Mouse (Mus musculus) gastrocnemius, postnatal 25 days (tissue): ENCODE measurements around the gene Hemk1. TPM values are rescaled to one million over a fixed set of nuclear protein-coding genes. Genes with fewer than 3 reads are reported as not detected.
A peak's percentile ranks its signal among the peaks of the same experiment; 100 is the strongest.

Experiments used
- DNase-seq: peaks from one replicate; pipeline ENCODE4 v3.0.0; 2022
- total RNA-seq, 2 experiments: library from RNA; stranded (reverse); gene quantifications; 1 replicate in 1 of 2; 2 replicates in 1 of 2; pipeline ENCODE4 v1.2.3; 2021

Hemk1 gene
- total RNA-seq, 2 experiments from 2014 or later = 12.8 to 15.7 TPM

DNA sequence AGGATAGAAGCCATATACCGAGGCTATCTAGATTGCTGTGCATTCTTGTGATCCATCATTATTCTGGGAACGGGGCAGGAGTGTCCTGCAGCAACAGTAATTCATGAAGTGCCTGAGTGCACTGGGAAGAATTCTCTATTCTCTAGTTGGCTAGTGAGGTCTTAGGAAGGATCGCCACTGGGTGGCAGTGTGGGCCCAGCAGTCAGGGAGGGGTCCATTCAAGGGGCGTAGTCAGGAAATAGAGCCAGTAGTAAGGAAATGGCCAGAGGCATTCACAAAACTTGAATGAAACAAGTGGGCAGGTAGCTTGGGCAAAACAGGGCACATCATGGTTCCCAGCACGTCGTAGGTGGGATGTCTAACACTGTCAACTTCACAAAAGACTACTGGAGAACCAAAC is 43.9 kb downstream of the Hemk1 start:
- peak; percentile 61 for DNase-seq

DNA sequence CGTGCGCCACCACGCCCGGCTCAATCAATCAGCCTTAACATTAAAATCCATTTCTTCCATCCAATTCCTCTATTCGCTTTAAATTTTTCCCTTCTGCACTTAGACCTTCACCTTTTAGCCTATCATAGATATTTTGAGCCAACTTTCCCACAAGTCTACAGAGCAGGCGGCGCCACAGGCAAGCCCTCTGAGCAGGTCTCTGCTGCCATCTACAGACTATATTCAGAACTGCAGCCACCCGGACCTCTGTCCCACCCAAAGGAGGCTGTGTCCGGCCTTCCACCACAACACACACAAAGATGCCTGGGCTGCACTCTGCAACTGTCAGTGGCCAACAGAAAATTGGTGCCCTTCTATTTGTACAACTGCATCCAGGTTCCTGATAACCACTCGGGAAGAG is 47.3 kb downstream of the Hemk1 start:
- peak; percentile 65 for DNase-seq

DNA sequence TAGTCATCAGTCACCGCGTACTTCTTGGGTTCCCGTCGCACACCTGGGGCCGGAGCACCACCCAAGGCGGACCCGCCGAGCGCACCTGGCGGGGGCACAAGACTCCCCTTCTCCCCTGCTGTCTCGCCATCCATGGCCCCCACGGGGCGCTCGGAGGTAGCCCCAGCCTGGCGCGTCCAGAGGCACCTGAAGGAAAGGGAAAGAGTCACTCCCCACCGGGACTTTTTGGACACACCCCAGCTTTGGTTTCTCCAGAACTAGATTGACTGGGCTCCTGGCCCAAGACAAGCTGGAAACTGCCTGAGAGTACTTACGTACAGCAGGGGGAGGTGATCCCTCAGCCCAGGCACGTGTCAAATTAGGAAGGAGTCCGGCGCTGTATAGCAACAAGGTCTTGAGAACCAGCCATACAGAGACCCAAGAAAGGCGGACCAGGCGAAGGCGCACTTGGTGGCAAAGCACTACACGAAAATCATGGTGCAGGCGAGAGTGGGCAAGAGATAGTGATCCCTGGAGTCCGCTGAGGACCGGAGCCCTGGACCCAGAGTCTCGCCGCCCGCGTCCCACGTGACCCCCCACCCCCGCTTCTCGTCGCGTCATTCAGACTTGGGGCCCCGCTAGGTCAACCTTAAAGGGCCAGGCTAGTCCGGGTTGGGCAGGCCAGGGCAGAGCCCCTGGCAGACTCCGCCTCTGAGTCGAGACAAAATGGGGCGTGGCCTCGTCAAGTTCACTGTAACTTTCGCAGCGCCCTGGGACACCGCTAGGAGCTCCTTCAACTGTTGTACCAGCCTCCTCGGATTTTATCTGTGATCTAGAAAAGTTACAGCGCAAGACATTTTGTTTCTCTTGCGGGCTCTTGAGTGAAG is 48.7 kb downstream of the Hemk1 start, which contains the start of gene Mapkapk3:
Gene Mapkapk3 (minus strand): TSS at position 667 of the 866 bp plus-strand sequence.
- peak; percentile 89 for DNase-seq

DNA sequence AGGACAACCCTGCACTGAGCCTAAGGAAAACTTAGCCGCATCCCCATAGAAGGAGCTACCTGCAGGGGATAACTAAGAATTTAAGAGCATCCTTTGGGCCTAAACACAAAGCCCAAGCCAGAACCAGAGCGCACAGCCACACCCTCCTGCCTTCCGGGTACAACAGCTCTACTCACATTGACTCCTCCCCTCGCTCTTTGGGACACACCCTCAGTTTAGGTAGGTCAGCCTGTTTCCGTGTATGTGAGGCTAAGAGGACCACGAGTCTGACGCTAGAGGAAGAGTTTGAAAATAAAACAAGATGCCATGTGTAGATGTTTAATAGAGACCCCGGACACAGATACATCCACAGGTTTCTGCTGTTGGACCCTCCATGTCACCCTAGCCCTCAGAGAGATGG is 49.4 kb downstream of the Hemk1 start:
- no peak for DNase-seq

DNA sequence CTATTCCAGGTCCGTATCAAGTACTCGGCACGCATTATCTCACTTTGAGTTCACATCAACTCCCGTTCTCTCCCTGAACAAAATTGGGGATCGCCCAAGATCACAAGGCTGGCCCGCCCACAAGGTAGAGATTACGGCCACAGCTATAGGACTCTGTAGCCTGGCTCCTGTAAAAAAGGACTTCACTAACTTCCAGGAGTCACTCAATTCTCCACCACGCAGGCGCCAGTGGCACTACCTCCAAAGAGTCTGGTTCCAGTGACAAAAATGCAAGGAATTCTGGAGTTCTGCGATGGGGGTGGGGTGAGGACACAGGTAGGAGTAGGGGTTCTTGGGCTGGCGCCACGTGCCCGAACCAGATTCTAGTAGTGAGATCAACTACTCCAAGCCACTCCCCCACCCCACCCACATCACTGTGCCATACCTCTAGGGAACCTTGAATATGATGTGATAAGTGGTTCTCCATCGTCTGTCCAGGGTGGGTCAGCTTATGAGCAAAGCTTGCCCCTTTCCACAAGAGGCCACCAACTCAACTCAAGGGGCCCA is 50.0 kb downstream of the Hemk1 start:
- DNase-seq = no peak

DNA sequence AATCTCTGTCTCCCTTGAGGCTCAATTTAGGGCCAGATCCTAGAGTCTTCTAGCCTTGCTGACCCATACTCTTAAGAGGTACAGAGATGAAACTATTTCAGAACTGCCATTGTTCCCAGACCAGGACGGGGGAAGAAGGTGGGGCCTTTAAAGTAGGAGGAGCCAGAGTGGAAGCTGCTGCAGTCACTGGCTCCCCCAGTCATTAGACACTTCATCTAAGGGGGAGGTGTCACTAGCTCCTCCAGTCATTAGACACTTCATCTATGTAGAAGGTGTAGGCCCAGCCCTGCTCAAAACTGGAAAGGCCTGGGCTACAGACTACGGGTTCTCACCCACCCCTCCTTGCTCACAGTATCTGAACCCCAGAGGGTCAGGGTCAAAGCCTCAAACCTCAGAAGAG is 50.9 kb downstream of the Hemk1 start:
- DNase-seq = no peak

DNA sequence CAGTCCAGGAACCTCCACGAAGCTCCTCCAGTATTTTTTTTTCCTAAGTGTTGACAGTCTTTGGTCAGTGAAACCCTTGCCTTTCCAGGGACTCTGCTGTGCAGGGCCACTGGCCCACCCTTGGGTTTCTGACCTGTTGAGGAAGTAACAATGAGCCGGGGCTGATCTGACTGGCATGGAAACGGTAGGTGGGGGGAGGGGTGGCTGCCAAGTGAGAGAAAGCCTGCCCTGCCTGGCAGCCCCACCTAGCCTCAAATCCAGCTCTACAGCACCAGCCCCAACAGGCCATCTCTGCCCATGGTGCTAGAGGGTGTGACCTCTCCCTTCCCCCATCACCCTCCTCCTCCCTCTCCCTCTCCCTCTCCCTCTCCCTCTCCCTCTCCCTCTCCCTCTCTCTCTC is 53.1 kb downstream of the Hemk1 start:
- DNase-seq = no peak

DNA sequence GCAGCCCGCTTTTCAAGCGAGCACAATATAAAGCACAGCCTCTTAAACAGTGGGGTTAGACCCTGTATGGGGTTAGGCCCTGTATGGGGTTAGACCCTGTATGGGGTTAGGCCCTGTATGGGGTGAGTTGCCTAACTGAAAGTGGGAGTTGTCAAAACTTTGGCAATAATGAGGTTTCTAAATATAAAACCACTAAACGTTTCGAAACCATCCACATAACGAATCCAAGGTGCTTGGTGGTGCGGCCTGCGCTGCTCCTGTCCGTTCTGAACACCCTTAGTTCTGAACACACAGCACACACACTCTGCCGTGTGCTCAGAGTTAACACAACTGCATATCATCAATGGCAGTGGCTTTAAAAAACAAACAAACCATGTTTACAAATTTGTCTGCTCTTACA is 55.2 kb downstream of the Hemk1 start:
- DNase-seq = no peak

DNA sequence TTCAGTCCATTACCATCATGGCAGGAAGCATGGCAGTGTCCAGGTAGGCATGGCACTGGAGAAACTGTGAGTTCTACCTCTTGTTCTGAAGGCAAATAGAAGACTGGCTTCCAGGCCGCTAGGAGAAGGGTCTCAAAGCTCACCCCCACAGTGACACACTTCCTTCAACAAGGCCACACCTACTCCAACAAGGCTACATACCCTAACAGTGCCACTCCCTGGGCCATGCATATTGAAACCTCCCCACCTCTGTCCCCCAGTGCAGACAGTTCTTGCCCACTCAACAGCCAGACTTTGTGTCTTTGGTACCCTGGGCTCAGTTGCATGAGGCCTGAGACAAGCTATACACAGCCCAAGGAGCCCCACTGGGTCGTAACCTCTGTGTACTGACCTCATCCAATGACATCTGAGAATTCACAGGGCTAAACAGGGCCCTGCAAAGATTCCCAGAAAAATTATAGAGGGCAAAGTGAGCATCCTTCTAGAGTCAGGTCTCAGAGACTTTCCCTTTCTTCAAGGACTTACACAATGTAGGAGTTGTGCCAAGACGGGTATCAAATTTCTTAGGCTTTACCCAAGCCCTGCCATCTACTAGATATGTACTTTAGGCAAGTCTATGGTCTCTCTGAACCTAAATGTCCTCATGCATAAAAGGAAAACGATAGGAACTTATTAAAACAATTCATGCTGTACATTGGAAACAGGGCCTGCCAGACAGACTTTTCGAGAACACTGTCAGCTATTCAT is 56.7 kb downstream of the Hemk1 start:
- no peak for DNase-seq

DNA sequence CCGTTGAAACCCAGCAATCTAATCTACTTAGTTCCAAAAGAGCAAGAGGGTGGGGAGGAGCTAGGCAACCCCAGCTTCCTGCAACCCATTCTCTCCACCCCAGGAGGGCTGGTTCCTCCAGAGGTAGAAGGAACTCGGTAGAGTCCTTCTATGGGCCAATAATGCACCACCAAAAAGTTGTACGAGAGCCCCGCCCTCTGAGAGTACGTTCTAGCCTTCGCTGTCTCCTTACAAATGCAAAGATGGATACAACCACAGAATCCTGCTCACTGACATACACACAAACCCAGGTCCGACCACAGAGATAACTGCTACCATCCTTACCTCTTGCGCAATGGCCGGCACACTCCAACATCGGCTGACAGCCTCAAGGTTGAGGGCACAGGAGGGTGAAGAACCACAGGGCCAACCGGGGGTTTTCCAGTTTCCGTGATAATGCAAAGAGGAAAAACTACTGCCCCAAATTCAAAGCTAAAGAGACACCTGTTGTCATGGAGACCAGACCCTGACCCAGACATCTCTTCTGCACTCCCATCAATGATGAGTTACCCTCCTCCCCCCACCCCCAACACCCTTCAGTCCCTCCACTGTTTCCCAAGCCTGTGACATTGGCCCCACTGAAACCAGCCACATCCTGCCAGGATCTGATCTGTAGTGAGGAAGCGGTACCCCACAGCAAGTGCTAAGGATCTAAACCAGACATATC is 57.7 kb downstream of the Hemk1 start:
- no peak for DNase-seq

DNA sequence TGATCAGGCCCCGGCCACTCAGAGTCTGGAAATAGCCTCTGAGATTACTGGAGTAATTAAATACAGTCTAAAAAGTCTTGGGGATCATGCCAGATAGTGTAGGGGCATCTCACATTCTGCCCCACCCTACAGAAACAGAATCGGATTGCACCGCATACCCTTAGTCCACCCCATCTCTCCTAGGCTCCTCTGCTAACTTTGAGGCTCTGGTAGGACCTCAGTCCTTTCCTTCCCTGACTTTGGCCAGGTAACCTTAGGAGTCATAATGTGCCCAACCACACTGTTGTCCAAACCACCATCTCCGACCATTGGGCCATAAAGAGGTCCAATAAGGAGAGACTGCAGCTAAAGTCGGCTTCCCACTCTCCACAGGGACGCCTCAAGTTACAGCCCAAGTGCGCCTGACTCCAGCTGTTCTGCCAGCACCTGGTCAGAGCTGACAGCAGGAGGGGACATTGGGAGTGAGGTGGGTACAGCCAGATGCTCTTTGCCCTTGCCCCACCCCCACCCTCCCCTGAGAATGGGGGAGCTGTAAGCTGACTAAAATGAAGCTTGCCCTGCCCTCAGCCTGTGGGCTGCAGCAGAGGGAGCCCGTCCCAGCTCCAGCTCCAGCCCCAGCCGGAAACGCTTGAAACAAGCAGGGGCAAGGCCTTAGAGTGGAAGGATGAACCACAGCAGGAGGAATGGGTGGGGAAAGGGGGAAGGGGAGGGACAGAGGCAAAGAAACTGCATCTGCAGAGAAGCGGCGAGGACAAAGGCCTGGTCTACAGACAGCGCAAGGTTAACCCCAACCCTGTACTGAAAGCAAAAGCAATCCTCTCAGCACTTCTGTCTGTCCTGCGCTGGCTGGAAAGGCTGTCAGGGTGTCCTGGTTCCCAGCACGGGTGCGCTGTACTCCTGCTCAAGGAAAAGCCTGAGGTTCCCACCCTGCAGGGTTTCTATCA is 58.5 kb downstream of the Hemk1 start:
- peak; percentile 74 for DNase-seq

DNA sequence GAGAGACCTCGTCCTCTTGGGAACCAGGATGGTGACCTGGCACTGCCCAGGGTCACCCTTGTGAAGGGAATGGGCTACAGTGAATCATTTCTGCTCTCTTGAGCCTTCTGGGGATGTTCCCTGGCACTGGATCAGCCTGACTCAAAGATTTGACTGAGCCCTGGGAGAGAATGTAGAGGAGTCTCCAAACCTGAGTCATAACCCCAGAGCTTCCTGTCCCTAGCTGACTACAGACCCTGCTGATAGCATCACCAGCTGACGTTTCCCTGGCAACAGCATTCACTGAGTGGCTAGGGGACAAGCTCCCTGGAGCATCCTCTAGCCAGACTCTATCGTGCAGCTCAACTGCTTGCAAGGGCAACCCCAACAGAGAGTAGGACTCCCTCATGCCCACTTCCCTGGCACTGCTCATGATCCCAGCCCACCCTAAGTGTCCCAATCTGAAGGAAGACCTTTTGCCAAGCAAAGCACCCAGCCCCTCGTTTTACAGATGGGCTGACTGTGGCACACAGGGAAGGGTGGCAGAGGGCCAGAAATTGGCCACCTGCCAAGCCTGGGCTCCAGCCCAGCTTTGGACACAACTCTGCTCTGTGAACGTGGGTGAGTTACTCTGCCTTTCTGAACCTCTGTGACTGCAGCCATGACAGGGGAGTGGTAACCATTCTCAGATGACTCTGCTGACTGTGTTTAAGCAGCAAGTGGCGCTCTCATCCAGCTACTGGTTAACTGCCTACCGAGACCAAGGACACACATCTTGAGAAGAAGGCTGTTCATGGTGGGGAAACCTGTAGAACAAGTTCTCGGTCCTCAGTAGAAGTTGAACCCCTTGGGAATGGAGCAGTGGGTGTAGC is 59.4 kb downstream of the Hemk1 start:
- no peak for DNase-seq

DNA sequence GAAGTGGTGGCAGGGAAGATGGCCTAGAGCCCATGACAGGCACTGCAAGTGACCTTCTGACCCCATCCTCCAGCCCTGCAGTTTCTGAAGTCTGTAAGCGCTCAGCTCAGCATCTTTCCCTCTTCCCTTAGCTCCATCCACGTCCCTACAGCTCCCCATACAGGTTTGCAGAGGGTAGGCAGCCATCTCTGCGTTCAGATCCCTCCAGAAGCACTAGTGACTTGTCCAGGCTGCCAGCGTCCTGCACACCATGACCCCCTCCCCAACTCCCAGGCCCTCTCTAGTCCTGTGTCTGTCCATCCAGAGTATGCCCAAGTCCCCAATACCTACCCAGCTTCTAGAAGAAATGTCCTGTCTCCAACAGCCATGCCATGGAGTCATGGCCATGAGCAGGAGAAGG is 60.0 kb downstream of the Hemk1 start:
- no peak for DNase-seq

DNA sequence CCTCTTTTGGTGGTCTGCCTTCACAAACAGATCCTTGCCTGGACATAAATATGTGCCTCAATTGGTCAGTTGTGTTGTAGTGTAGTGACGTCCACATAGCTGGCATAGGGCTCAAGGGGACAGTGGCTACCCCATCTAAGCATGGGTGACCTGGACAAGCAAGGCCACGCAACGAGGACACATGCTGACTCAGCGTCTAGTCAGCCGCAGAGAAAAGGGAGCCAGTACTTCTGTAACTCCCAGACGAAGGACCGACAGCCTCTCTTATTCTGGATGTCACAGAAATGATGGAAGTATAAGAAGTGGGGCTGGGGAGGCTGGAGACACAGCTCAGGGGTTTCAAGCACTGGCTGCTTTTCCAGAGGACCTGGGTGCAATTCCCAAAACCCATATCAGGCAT is 60.5 kb downstream of the Hemk1 start:
- DNase-seq = no peak

Other genes with a start within 250 kb of the Hemk1 start
- under 1 TPM in 1 of 2 experiments, not detected in 1; 0.13 TPM for gene Dock3, start 106.4 kb downstream of the Hemk1 start, total RNA-seq
- gene Mapkapk3, start 48.5 kb downstream of the Hemk1 start, total RNA-seq = 10 to 100 TPM; 27.7 to 32.1 TPM
- 100 to 1,000 TPM in 1 of 2 experiments, 1 to 10 TPM in 1; 2.3 to 100 TPM for gene Cish, start 42.3 kb downstream of the Hemk1 start, total RNA-seq
- gene 6430571L13Rik, start 2.3 kb upstream of the Hemk1 start, total RNA-seq = 10 to 100 TPM; 34.1 to 44.0 TPM
- gene Cacna2d2, start 61.3 kb upstream of the Hemk1 start, total RNA-seq = under 1 TPM; 0.83 to 0.84 TPM
- gene Tmem115, start 195.6 kb upstream of the Hemk1 start, total RNA-seq = 10 to 100 TPM; 14.8 to 15.2 TPM
- gene Cyb561d2, start 203.8 kb upstream of the Hemk1 start, total RNA-seq = 1 to 10 TPM; 2.0 TPM
- 10 to 100 TPM in 1 of 2 experiments, 1 to 10 TPM in 1; 9.5 to 10.2 TPM for gene Nprl2, start 203.9 kb upstream of the Hemk1 start, total RNA-seq
- gene Zmynd10, start 208.9 kb upstream of the Hemk1 start, total RNA-seq = not detected
- gene Rassf1, start 213.2 kb upstream of the Hemk1 start, total RNA-seq = 10 to 100 TPM; 10.8 to 12.5 TPM
- gene Tusc2, start 224.9 kb upstream of the Hemk1 start, total RNA-seq = 10 to 100 TPM; 30.5 to 31.1 TPM
- gene Hyal2, start 229.6 kb upstream of the Hemk1 start, total RNA-seq = 10 to 100 TPM; 12.0 to 15.2 TPM
- 1 to 10 TPM; 2.2 to 2.3 TPM for gene Hyal1, start 238.6 kb upstream of the Hemk1 start, total RNA-seq
- gene Naa80, start 240.5 kb upstream of the Hemk1 start, total RNA-seq = 10 to 100 TPM; 10.4 to 13.4 TPM
- gene Hyal3, start 242.5 kb upstream of the Hemk1 start, total RNA-seq = under 1 TPM; 0.38 to 0.72 TPM
- 10 to 100 TPM; 44.2 to 45.3 TPM for gene Ifrd2, start 249.3 kb upstream of the Hemk1 start, total RNA-seq